Mouse (Mus musculus) frontal cortex, postnatal 14 days (tissue): ENCODE results near the gene Prph.
"Not testable (repeated sequence)": the region's sequence is repeated elsewhere in the genome, so short reads cannot be mapped to it uniquely, and the experiment has no call there.

ENCODE experiments used
- DNase-seq, 2 experiments: peaks; one replicate each; pipeline ENCODE4 v3.0.0; 2022; ENCODE audit warnings: low spot score in 2 of 2

Prph gene

DNA sequence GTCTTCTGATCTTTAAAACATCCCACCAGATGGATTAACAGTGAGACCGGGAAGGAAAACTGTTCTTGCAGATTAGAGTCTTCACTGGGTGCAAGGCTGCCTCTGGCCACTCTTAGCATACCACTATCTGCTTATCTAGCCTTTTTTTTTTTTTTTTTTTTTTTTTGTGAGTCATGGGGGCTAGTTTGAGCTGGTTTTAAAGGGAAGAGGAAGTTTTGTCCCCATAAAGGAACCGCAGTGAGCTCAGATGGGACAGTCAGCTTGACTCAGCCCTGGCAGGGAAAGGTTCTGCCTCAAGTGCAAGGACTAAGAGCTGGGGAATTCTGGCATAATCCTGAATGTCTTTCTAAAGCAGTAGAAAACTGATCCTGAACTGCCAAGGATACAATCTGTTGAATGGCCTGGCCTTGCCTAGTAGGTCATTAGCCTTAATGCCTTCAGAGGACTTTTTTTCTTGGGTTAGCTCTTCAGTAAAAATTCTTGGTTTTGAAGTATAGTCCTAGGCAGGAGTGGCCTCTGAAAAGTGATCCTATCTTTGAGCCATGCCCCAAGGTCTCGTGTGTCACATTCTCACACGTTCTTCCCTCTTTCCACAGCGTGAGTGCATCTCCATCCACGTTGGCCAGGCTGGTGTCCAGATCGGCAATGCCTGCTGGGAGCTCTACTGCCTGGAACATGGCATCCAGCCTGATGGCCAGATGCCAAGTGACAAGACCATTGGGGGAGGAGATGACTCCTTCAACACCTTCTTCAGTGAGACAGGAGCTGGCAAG, 21.3 kb upstream of the Prph start:
- DNase-seq: no peak

DNA sequence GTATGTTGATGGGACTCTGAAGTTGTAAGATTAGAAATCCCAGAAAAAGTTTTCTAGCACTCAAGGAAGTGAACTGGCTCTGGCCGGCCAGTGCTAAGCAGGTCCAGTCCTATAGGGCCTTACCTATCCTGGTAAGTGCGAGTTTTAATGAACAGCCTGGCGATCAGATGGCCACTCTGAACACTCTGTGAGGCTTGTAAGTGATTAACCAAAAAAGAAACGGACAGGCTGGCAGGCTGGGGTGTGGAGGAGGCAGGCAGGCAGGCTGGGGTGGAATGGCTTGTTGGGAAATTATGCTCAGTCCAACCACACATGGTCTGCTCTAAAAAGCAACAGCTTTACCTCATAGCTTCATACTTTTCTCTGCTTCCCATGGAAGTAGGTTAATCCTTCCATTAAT, 19.5 kb upstream of the Prph start:
- DNase-seq: no peak

DNA sequence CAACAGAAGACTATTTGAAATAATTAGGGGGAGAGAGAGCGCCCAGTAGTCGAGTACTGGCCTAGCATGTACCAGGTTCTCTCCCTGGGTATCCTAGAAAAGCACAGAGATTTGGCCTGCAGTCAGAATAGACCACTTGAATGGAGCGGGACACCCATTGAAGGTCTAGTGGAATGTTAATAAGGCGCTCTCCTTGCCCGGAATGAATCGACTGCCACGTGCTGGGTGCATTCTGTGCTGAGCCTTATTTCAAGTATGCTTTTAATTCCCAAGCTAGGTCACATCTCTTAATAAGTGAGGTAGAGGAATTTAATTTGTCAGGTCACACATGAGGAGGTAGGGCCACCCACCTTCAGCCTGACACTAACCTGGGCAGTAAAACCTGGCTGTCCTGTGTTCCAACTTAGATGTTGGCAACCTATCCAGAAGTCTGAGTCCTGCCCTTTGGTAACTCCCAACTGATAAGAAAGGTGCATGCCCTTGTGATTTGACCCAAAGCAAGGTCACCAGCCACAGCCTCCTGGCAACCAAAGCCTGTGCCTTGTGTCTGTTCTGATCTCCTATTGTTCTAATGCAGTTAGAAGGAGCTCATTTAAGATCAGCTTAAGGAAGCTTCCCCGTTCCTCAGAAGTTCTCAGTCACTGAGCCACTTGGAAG, 18.6 kb upstream of the Prph start:
- DNase-seq: no peak

DNA sequence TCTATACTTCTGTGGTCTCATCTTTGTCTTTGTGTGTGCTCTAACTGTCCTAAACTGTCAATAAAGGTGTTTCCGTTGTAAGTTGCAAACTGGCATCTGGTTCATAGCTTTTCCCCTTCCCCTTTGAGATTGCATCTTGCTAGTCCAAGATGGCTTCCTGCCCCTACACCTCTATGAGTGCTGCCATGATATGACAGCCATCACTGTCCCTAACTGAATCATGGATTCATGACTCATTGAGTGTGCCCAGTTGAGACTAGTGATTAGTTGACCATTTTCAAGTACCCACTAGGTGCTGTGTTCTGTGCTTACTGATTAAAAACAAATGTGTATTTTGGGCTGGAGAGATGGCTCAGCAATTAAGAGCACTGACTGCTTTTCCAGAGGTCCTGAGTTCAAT, 16.9 kb upstream of the Prph start:
- DNase-seq: no peak

DNA sequence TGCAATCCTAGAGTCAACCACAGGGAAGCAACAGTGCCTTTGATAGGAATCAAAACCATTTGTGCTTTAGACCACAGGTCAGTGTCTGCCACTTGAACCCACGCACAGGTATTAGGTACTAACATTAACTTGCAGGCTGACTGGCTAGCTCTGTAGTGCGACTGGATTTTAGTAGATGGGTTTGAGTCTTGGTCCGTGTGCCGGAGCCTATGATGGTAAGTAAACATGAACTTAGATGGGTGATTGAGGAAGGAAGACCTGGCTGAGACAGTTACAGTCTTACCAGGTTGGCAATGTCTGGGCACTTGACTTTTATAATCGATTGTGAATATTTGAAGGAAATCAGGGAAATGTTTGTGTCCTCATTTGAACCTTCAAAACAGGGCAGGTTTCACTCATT, 16.2 kb upstream of the Prph start:
- DNase-seq: no peak

DNA sequence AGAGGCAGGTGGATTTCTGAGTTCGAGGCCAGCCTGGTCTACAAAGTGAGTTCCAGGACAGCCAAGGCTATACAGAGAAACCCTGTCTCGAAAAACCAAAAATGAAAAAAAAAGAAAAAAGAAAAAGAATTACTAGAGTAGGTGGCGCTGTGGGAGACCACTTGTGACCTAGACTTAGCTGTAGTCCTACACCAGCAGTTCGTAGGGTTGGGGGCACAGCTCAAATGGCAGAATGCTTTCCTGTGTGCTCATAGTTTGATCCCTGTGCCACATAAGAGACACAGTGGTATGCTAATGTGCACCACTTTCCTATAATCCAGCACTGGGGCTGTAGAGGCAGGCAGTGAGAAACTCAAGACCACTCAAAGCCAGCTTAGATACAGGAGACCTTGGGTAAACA, 15.7 kb upstream of the Prph start:
- no peak for DNase-seq

DNA sequence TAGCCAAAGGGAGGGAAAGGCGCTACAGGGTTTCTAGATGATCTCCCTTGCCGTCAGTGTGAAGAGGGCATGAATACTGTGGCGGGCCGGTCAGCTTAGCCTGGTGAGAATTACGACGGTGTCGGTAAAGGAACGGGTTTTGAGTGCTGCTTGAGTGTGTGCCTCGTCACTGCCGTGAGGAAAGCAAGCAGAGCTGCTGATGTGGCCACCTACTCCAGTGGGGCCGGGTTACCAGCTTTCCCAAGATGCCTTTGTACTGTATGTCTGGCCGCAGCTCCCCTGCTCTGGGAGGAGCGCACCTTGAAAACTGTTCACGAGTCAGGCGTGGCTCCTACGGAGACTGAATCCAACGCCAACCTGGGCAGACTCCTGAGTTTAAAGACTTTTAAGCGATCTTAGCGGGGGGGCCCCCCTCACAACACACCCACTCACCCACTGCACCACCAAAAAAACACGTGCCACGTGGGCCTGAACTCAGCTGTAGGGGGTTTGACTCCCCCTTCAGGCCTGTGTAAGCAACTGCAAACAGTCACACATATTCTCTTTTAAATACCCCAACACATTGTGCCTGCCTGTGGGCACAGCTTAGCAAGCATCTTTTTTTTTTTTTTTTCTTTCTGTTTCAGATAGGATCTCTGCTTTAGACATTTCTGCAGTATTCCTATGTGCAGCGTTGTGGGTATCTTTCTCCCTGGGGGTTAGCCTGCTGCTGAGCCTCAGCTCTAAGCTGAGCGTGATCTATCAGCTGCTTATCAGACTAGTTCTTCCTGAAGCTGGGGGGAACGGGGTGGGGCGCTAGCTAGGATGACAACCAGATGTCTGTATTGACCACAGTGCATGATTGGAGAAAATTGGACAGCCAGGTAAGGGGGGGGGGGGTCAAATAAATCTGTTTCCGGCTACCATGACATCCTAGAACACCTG, 14.7 kb upstream of the Prph start:
- peak in 1 of 2 experiments; percentile 2 for DNase-seq

DNA sequence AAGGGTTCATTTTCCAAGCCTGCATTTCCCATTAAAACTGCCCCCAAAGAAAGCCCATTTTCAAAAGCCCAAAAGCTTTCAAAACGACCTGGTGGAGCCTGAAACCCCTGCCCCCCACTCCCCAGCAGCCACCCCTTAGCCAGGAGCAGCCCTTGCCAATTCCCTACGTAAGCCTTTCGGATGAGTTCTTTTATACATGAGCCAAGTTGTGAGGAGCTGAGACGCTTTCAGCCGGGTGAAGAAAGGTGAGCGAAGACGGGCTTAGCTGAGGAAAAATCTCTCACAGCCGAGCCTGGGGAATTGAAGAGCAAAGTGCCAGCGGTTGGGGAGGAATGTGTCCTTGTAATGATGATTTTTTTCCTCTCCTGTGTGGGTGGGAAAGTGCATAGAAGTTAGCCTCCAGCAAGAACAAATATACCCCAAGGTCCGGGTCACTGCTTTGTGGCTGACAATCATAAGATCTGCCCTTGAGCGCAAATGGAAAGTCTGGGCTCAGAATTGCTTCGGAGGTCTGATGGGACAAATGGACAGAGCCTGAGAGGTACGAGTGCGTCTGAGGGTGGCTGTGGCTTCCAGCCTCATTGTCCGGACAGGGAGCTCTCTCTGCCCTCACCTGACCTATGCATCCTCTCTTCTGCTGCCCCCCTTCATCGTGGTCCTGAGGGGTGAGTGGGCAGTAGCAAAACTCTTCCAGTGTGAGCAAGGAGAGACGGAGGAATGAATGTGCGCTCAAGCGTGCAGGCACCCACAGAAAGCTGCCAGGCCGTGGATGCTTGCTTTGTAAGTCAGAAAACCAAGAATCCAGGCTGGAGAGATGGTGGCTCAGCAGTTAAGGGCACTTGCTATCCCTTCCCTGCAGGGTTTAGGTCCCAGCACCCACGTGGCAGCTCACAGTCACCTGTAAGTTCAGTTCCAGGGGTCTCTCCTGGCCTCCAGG, 13.8 kb upstream of the Prph start:
- DNase-seq: peak in 1 of 2 experiments; percentile 3

DNA sequence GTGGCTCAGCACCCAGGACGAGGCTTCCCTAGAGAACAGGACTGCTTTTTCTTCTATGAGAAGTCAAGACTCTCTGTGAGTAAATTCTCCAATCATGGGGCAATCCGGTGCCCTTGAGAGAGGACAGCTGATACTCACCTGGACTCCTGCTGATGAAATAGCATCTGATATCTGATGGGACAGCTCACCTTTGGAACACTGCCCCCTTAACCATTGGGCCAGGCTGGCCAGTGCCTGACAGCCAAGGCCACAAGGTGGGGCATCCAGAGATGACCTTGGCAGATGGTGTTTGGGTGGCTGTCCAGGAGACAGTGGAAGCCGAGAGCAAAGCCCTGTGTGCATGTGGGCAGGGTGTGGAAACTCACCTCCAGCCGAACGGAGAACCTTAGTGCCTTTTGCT, 12.6 kb upstream of the Prph start:
- DNase-seq: no peak

DNA sequence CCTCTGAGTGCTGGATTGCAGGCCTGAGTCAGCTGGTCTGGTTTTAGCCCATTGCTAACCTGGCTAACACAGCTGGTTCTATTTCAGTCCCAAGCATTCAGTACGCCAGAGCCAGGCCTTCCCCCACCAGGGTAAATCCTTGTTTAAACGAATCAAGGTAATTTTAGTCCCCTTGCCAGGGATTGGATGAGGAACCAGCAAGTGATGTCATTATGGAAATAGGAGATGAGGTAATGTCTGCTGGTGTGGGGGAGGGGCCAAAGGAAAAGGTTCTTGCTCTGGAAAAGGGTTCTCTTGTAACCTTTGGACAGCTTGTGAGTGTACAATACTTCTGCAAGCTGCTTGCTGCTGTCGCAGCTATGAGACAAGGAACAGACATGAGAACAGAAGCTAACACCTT, 10.1 kb upstream of the Prph start:
- DNase-seq: no peak

DNA sequence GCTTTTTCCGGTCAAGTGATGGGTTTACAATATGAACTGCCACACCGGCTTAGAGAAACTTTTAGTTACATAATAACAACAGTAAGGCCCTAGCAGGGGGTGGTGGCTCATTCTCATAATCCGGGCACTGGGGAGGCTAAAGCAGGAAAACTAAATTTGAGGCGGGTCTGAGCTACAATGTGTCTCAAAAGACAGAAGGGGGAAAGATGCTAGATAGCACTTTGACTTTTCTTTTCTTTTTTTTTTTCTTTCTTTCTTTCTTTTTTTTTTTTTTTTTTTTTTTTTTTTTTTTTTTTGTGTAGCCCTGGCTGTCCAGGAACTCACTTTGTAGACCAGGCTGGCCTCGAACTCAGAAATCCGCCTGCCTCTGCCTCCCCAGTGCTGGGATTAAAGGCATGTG, 9.2 kb upstream of the Prph start:
- DNase-seq: not testable (repeated sequence)

DNA sequence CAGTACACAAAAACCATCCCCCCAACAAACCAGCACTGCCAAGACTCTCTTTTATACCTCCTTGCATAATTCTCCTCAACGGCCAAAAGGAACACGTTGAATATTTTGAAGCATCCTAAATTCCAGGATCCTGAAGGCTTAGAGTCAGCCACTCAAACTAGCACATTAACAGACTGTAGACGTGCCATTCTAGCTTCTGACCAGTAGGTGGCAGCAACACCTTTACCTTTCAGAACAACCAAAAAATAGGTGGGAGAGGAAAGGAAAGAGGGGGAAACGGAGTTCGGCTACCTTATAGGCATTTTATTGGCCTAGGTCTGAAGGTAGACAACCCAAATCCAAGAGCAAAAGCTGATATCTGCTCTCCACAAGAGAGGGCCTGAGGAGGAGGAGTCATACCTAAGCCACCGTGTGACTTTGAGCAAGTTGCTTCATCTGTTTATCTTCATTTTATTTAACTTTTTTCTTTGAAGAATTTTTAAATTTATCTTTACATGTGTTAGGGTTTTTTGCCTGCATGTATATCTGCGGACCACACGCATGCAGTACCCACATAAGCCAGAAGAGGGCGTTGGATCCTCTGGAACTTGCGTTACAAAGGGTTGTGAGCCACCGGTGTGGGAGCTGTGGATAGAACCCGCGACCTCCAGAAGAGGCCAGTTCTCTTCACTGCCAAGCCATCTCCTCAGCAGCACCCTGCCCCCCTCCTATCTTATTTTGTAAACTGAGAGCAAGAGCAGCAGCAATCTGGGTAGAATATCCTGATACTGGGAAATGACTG, 5.3 kb upstream of the Prph start:
- DNase-seq: peak in 1 of 2 experiments; percentile 66

DNA sequence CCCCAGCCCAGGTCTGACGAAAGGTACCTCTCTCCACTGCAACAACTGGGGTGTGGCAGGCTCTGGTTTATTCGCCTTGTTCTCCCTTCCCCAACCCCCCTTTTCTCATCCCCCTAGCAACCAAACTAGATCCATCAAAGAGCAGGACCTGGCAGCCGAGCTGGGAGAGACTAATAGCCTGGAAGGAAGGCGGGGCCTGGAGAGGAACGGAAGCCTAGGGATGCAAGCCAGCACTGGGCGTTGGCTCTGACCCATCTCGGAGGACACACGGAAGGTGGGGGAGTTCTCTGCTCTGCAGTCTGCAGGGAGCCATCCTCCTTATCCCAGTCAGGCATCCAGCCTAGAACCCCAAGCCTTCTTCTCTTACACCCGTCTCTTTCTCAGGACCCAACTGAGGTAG, 1.6 kb upstream of the Prph start:
- DNase-seq: no peak

DNA sequence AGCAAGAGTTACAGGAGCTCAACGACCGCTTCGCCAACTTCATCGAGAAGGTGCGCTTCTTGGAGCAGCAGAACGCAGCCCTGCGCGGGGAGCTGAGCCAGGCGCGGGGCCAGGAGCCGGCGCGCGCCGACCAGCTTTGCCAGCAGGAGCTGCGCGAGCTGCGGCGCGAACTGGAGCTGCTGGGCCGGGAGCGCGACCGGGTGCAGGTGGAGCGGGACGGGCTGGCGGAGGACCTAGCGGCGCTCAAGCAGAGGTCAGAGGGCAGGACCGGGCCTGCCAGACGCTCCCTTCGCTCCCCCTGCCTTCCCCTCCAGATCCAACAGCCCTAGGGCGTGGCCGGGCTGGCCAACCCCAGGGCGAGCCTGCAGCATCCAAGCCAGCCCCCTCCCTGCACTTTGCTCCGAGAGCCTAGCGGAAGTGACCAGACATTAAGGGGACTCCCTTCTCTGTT, 562 bp downstream of the Prph start:
- DNase-seq: no peak

DNA sequence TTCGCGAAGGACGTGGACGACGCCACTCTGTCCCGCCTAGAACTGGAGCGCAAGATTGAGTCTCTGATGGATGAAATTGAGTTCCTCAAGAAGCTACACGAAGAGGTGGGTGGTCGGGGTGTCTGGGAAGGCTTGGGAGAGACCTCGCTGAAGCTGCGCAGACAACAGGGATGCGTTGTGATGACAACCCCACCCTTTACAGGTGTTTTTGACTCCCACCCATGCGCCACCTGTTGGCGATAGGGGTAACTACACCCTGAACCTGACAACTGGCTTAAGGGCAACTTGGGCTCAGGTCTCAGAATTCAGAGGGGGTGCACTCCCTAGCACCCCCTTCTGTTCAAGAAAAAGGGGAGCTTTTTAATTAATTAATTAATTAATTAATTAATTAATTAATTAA, 1.4 kb downstream of the Prph start:
- DNase-seq: no peak

DNA sequence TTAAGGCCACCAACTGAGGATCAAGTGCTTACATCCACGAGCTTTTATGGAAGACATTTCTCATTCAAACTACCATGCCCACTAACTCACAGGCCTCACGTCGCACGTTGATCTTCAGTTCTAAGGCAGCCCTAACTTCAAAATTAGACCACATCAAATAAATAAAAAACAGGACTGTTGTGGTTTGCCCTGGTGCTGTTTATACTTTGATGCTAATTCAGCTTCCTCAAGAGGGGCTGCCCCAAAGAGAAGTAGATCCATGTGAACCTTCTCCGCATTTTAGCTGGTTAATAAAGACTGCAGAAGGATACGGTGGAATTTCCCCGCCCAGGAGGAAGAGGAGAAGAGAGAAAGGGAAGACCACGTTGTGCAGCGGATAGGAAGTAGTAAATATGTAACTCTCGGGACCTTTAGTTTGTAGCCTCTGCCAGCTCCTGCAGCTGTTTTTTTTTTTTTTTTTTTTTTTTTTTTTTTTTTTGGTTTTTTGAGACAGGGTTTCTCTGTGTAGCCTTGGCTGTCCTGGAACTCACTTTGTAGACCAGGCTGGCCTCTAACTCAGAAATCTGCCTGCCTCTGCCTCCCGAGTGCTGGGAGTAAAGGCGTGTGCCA, 10.7 kb downstream of the Prph start:
- DNase-seq: no peak

DNA sequence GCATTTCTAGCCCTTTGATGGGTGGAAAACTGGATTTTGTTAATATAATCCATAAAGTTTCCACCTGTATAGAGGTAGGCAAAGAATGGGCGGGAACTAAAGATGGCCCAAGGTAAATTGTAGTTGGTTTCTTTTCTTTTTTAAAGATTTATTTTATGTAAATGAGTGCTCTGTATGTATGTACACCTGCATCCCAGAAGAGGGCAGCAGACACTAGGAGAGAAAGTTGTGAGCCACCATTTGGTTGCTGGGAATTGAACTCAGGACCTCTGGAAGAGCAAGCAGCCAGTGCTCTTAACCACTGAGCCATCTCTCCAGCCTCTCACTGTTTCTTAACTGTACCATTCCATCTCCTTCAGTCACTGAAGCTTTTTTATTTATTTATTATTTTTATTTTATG, 17.0 kb downstream of the Prph start:
- DNase-seq: no peak

DNA sequence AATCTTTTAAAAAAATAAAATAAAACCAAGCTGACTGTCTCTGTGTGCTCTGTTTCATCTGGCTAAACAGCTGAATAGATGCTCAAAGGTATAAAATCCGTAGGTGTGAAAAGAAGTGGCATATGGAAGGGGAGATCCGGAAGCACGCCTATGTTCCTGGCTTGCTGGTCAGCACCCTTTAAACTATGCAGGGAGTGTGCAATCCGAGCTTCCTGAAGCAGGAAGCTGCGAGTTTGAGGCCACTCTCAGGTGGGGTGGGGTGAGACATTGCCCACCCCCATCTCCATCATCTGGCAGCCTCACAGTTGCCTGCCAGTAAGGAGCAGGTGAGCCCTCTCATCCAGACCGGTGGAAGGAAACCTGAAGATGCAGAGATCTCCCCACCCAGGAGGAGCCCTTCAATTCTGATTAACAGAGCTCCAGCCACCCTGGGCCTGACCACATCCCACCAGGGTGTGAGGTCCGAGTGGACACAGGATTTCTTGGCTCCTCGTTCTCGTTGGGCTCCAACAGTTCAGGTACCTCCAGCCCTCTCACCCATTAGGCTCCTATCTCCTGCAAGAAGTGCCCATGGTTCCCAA, 19.1 kb downstream of the Prph start, which contains the start of gene Troap:
TSS of gene Troap (plus strand) at position 557 of the 581 bp plus-strand sequence.
- DNase-seq: no peak

DNA sequence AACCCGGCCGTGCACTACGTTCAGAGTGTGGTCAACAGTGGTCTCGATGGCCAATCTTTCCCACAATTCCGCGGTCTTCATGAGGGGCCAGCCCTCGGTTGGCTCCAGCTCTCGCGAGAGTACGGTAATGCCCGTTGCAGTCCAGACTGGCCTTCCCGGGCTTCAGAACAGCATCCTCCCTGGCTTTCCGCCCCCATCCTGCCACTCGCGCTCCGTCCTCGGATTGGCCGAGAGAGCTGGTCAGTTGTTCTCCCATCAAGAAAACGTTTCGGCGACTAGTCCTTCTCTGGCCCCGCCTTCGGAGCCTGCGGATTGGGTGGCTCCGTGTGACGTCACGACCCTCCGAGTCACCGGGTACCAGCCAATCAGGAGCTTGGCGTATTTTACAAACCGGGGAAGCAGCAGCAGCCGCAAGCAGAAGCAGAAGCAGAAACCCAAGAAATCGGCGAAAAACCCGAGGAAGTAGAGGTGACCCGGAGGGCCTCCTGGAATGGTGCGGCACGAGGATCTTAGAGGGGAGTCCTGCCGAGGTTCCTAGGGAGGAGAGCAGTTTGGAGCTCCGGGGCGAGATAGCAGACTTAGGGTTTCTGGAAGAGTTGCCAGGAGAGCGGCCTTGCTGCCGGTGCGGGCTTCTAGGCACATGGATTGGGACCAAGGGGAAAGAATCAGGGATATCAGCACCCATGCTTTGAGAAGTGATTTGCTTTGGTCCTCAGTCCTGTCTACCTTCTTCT, 19.8 kb downstream of the Prph start:
- peak; percentile 97 to 99 for DNase-seq
